Mouse (Mus musculus) right cerebral cortex, adult 2 months (tissue): ENCODE measurements at regions not wholly inside any gene's neighbourhood (a gene's known extent, or its start where the extent isn't known, plus 50 kb on each side); places are given as distances from the start of the nearest gene placed in this dataset.

Experiments used
- DNase-seq, 2 experiments: peaks; one replicate each; pipeline ENCODE4 v3.0.0; 2021 to 2022; ENCODE audit warnings: low spot score in 2 of 2

DNA sequence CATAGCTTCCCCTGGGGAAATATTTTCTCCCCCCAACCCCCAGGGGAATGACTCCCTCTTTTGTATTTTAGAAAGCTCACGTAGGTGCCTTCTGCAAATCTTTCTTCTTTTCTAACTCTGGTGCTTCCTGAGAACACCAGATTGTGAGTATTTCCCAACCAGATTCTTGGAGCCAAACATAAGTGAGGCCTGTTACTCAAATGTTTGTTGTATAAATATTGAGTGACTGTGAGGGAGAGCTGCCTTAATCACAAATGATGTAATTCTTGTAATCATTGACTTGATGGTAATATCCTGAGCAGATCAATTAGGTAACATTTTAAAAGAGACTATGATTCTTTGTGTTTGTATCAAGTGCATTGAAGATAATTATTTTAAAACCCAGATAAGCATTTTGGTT, 137.1 kb upstream of the Marcks start:
- no peak for DNase-seq

DNA sequence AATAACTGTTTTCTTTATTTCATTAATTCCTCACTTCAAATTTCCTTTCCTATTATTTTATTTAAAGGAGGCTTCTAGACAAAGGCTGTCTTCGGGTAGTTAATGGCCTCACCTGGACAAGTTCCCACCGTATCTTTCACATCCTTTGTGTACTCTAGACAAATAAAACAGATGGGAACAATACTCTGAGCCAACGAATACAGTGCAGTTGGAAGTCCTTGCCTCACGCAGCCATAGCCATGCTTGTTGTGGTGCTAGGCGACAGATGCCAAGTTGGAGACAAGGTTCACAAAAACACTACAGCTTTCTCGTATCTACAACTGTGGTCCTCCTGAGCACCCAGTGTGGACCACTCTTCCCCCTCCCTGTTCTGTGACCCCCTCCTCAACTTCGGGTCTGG, 136.6 kb upstream of the Marcks start:
- DNase-seq: no peak

DNA sequence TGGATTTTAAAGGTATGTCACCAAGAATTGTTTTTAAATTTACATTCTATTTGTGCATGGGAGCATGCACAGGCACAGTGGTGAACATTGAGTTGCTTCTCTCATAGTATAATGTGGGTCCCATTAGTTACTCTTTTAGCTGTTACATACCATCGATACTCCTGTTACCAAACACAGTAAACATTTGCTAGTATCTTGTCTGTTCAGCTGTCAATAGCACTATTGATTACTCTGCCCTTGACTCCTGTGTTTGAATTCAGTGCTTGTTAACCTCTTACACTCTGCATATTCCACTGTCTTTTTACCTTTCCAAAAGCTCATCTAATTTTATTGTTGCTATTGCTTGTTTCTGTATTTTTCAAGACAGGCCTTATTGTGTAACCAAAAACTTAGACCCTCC, 133.2 kb upstream of the Marcks start:
- no peak for DNase-seq

DNA sequence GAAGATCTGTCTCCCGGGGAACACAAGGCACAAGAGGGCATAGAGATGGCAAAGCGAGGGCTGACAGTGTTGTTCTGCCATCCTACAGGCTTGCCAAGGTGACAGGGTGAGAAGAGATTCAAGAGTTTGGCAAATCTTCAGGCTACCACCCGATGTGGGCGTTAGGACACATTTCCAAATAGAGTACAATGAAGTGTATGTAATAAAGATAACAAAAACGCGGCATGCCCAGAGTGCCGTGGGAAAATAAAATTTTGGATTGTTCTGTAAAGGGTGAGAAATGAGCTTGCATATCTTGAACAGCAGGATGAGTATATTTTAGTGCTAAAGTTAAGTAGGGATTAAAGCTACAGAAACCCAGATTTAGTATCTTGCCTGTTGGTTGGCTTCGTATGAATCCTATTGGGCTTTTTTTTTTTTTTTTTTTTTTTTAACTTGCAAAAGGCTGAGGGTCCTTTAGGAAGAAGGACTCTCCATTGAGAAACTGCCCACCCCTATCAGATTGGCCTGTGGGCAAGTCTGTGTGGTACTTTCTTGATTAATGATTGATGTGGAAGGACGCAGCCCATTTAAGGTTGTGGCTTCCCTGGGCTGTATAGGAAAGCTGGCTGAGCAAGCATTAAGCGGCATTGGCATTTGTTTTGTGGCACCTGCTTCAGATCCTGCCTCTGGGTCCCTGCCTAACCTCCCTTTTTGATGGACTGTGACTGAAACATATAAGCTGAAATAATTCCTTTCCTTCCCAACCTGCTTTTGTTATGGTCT, 131.7 kb upstream of the Marcks start:
- DNase-seq: no peak

DNA sequence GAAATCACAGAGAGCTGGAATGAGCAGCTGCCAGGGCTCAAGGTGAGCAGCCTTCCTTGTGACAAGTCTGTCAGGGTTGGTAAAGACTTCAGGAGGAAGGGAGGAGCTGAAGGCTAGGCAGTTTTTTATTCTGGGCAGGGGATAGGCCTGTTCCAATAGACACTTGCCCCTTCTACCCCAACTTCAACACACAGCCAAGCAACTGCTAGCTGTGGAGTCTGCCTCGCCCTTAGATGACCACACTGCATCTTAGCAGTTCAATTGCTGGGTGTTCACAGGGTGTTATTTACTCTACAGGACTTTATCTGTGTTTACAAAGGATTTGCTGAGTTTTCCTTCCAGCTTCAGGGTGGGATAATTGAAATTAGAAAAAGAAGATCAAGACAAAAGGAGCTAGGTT, 128.2 kb upstream of the Marcks start:
- DNase-seq: no peak

DNA sequence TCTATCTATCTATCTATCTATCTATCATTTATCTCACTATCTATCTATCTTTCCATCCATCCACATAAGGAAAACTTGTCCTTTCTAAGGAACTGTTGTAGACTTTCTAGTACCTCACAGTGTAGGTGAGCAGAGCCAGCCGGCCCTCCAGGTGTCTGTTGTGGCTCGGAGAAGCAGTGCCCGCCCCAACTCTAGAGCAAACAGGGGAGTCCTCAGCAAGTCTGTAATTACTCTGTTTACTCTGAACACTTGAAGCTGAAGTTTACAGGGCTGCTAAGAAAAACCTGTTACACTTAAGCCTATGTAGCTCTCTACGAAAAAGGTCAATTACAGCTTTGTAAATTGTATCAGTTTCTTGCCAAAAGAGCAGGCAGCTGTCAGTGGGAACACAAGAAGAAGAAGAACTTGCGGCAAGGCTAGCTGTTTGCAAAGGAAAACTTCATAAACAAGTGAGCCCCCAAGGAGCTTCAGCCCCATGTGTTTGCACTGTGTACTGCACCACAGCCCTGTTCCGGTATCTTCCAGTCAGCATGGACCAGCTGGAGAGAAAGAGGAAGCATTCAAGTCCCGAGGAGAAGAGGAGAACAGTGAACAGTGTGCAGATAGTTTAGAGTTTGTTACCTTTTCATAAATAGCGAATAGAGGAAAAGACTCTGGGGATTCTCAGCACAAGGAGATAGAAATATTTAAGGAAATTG, 122.2 kb upstream of the Marcks start:
- DNase-seq: no peak

DNA sequence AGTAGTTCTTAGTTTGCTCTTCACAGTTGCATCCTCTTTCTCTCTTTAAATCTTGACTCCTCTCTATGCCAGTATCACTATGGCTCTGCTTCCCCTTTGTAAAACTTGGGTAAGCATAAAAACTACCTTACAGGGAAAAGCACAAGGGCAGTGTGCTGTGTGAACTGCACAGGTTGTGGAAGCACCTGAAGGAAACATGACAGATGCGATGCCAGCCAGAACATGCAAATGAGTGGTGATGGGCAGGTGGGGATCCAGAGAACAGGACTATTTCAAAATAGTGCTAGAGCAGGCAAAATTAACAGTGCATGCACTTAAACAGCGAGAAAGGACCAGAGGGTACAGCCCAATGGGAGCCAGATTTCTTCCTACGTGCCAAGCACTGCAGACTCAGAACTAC, 120.5 kb upstream of the Marcks start:
- DNase-seq: no peak

DNA sequence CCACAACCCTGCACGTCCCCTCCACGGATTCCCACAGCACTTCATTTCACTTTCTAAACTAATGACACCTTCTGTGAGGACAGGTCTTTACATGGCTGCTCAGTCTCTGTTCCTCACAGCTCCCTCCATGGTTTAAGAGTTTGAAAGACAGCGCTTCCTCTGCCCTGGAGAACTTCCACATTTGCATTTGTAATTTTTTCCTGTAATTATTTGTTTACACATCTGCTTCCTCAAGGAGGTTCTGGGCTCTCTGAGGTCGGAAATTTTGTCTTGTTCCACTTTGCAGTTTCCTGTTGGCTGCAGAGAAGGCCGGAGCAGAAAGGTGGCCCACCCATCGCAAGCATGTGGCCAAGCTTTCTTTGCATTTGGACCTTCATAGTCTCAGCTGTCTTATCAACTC, 118.8 kb upstream of the Marcks start:
- DNase-seq: no peak

DNA sequence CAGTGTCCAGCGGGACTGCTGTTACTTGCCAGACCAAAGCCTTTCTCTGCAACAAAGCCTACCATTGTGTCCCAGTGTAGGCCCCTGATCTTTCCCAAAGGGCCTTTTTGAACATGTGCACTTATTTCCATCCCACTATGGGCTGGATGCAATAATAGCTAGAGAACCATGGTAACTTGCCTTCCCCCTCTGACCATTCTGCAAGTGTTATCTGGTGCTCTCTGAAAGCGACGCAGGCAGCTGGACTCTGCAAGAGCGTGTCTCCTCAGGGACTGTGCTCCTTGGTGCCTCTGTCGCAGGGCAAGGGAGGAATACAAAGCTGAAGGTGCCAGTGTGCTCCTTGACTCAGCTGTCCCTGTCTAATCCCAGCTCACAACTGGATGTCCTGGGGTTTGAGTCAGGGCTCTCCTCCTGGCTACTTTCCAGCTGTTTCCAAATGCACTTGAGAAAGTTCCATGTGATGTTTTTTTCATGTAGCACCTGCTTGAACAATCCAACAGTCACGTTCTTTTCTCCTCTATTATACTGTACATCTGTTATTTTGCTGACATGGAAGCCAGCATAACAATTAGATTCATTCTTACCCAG, 112.3 kb upstream of the Marcks start:
- no peak for DNase-seq

DNA sequence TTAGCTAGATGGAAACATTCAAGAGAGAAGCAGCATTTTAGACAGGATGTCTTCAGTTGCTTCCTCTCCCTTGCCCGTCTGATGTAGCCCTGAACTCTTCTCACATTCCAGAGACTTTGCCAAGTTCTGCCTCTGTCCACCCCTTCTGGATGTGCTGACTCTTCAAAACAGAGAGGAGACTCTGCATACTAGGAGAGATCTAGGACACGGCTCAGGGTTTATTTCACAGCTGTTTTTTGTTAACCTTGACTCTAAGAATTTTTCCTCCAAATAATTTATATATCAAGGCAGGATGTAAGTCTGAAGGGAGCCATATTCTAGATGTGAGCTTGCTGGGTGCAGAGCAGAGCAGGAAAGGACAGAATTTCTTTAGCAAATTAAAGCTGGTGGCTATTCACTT, 111.4 kb upstream of the Marcks start:
- DNase-seq: no peak

DNA sequence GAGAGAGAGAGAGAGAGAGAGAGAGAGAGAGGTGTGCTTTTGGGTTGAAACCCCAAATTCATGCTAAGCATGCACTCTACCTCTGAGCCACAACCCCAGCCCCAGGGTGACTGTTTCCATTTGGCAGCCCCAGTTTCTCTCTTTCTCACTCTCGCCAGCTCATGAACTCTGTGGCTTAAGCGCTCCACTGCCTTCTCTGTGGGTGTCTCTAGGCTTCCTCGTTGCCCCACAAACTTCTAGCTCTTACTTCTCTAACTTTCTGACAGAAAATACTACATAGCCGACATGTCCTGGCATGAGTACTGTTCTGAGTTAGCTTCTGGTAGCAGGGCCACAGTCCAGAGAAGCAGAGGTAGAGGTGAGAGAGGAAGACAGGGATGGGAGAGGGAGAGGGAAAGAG, 110.8 kb upstream of the Marcks start:
- no peak for DNase-seq

DNA sequence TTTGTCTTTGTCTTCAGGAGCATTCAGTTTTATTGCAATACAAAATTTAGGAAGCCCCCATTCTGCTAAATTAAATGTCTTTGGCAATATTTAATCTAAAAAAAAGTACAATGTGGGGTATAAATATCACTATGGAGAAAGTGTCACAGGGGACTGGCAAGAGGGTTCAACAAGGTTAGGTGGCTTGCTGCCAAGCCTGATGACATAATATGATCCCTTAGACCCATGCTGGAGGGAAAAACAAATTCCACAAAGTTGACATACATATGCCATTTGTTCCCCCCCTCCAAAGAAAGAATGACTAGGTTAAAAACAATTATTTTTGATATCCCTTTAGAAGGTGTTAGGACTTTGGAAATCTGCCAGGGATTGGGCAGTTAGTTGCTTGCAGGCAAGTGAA, 108.4 kb upstream of the Marcks start:
- no peak for DNase-seq

DNA sequence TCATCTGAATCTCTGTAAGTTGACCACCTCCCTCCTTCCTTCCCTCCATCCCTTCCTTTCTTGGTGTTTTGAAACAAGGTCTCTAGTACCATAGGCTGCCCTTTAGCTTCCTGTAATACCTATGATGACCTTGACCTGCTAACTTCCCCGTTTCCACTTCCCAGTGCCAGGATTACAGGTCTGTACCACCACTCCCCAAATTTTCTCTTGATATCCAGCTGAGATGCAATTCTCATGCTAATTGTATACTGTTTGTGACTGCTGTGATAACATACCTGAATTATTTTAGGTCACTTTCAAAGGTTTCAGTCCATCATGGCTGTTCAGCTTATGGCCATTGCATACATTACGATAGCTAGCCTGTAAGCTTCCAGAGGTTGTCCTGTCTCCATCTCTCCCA, 104.4 kb upstream of the Marcks start:
- no peak for DNase-seq

DNA sequence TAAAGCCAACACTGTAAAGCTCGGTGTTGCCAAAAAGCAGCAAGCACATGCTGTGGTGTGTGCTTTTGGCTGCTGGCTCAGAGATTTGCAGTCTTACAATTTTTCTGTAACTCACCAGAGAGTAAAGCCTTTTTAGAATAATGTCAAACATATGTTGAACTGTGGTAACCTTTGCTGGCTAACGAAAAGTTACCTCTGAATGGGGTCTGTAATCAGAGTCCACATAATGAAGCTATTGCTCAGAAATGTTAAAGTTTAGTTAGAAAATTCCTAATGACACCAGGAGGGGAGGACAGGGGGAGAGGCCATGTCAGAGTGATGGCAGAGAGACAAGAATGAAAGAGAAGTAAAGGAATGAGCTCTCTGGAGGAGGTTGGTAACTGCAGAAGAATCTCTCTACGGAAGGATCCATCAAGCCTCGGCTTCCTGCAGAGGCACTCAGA, 103.1 kb upstream of the Marcks start:
- DNase-seq: no peak

DNA sequence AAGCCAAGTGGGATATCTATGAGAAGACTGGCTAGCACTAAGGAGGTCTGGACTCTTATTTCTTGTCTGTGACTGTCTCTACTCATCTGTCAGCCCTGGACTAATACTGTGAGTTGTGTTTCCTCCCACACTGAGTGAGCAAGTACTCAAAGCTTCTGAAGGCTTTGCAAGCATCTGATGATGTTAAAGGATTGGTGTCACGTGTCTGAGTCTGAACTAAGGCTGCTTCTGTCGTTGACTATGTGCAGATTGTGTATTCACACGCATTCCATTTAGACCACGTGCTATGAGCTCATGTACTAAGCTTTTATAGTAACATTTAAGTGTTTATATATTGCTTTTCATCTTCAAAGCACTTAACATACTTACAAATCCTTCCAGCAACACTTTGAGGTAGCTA, 101.9 kb upstream of the Marcks start:
- no peak for DNase-seq

DNA sequence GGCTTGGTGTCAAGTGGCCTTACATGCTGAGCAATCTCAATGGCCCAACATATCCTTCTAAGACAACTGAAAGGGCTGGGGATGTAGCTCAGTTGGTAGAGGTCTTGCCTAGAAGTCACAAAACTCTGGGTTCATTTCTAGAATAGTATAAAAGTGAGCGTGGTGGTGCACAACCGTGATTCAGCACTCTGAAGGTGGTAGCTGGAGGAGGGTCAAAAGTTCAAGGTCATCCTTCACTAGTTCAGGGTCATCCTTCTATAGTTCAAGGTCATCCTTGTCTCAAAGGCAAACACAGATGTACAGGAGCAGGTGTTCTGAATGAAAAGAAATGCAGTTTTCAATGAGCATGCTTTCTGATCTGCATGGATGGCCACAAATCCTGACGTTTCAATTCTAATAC, 101.5 kb upstream of the Marcks start:
- DNase-seq: no peak

DNA sequence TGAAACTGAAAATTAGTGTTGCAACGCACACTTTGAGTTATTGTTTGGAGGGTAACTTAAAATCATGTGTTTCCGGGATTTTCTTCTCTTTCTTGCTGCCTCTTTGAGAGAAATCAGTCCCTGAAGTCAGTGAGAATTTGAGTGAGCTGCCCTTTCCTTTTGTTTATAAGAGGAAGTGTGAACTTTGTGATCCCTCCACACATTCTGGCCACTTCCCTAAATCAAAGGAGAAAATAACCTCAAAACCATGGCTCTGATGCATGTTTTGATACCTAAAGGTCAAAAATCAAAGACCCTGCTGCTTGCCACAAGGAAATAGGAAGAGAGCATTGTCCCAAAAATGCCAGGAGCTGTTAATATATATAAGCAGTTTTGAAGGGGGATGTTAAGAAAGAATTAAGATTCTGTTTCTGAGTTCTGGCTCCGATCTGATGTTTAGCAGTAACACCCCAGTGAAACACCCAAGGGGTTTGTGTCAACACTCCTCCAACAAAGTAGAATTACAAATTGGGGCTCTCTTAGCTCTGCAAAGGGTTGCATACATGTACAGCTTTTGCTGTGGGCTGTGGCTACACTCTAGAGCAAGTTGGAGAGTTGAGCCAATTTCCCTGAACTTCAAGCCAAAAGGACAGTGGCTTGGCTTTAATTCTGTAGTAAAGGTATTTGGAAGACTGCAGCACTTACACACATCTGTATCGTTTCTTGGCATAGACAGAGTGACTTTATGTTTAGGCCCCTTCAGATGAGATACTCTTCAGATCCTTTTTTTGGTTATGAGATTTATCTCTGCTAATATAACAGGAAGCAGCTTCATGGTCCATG, 97.5 kb upstream of the Marcks start:
- DNase-seq: no peak

DNA sequence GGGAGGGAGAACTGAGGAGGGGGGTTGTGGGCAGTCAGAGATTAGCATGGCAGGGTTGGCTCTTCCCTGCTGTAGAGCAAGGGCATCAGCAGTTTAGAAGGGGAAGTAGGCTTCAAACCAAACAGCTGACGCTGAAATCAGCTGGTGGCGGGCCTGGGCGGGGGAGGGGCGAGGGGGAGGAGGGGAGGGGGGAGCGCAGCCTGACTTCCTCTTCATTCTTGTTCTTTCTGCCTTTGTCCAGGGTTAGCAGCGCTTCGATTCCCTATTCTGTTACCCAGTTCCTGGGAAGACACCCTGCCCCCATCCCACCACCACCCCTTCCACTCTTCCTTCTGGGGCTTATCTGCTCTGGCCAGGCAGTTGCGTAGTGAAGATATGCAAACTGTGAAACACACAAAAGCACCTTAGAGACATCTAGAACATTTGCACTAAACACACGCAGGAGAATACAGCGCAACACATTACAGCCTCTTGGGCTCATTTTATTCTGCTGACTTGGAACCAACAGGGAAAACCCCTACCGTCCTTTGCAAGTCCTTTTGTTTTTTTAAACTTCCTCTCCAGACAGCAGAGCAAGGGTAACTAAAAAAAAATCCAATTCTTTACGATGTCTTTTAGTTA, 93.3 kb upstream of the Marcks start:
- DNase-seq: peak in 1 of 2 experiments; percentile 12

DNA sequence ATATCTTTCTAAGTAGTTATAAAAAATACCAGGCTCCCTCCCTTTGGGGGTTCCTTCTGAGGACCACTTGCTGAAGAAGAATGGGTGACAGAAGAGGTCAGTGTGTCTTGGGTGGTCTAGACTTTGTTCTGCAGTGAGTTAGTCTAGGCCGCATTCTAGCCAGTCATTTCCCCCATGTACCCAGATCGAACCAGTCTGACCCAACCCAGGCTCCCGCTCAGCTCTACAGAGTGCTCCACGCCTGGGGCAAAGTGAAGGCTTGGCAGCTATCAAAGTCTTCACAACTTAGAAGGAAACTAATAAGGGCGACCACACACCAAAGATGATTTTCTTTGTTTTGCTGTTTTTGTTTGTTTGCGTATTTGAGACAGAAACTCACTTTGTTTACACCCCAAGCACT, 92.4 kb upstream of the Marcks start:
- no peak for DNase-seq

DNA sequence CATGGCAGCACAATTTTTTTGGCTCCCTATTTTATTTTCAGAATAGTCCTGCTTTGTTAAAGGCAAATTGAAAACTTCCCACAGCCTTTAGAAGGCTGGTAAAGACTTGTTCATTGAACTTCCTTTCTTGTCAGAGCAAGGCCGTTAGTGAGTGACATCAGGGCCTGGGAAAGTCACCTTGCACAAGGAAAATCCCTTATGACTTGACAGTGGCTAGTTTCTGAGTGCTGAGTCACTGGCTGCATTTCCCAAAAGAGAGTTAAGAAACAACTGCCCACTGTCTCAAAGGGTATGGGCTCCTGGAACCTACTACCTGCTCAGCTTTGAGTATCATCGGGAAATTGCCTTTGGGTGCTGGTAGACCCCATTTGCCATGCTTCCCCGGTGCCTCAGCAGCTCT, 89.2 kb upstream of the Marcks start:
- no peak for DNase-seq

DNA sequence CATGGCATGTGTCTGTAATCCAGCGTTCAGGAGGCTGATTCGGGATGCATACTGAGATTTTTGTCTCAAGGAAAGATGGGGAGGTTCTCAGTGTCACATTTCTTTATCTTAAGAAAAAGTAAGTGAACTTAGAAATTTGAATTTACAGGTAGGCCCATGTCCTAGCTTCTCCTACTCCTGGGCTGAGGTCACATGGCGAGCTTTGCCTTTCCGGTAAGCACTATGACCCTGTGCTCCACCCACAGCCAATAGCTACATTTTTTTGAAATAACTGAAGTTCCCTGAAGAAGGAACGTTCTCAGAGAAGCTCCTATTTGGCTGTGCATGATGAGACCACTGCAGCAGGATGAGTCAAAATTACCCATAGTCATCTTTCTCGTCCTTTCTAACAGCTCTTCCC, 83.0 kb upstream of the Marcks start:
- DNase-seq: no peak

DNA sequence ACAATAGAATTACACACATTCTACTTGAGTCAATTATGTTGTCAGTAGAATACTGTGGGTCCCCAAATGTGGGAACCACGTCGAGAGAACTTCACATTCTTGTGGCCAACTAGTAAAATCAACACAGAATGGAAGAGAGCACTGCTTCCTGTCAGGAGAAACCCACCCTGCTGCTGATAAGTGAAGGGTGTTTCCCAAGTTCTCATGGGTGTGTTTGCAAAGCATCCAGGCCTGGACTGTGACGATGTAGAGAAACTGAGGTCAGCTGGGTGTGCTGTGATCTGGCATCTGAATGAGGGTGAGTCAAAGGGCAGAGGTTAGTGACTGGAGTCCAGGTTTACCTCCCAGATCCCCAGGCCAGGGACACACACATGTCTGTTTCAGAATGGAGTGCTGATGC, 81.7 kb upstream of the Marcks start:
- DNase-seq: no peak
